Mouse (Mus musculus) left cerebral cortex, adult 2 months (tissue): ENCODE measurements around the gene Mpo. TPM values are rescaled to one million over a fixed set of nuclear protein-coding genes. Genes with fewer than 3 reads are reported as not detected.

Experiments used
- DNase-seq, 2 experiments: peaks; one replicate each; pipeline ENCODE4 v3.0.0; 2021 to 2022; ENCODE audit warnings: low spot score in 2 of 2, mixed read lengths in 1 of 2; ENCODE audit errors: extremely low spot score in 1 of 2
- H3K27ac ChIP-seq: fragments of 200-600 bp; 2 replicates; pipeline ENCODE4 v1.8.1; 2022
- H3K4me3 ChIP-seq: fragments of 200-600 bp; 2 replicates; pipeline ENCODE4 v1.8.1; 2022
- CTCF ChIP-seq: fragments of 200-600 bp; IDR thresholded peaks from 2 replicates; pipeline ENCODE4 v1.8.1; 2022; ENCODE audit warnings: antibody characterized with exemption, mild to moderate bottlenecking, moderate library complexity
- intact Hi-C: fragments of 180-260 bp; cut with DNase I; formaldehyde crosslinking; loops from one replicate; pipeline ENCODE4 v1.15.1; 2025
- total RNA-seq, 2 experiments: library from RNA; stranded (reverse); gene quantifications; 2 replicates each; pipeline ENCODE4 v1.2.3; 2021

The Mpo gene
- total RNA-seq, 2 experiments from 2014 or later = not detected

DNA sequence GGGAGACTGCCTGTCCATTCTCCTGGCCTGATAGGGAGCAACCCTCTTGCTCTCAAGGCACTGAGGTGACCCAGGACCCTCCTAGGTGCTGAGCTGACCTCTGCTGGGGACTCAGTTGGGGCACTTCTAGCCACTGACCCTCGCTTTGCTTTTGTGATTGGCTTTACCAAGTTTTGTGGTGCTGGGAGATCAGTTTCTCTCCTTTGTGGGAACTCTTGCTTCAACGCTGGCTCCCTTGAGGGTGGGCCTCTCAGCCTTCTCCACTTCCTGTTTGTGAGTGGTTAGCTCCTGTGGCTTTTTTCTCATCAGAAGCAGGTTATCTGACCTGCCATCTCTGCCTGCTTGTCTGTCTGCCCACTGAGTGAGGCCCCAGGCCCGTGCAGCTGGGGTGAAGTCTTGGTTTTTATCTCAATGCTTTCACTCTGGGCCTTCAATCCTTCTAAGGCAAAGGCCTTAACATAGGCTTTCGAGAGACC is 41.9 kb upstream of the Mpo start:
- no peak for DNase-seq
- intact Hi-C loops = no loop called here
- Histone ChIP-seq H3K4me3 (no peak overlapping the region), H3K27ac (no peak overlapping the region)
- no peak for TF ChIP-seq CTCF

DNA sequence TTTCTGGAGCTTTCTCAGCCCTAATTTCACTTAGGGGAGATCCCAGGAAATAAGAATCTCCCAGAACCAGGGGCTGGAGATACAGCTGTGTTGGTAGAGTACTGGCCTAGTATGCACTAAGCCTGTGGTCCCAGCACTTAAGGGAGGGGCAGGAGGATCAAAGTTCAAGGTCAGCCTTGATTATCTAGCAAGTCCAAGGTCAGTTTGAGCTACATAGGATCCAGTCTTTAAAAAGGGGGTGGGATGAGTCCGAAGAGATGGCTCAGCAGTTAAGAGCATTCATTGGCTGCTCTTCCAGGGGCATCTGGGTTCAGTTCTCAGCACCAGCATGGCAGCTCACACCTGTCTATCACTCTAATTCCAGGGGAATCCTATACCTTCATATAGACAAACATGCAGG is 41.1 kb upstream of the Mpo start:
- intact Hi-C loops = no loop called here
- DNase-seq = no peak
- TF ChIP-seq CTCF = no peak
- Histone ChIP-seq H3K27ac (no peak overlapping the region), H3K4me3 (no peak overlapping the region)

DNA sequence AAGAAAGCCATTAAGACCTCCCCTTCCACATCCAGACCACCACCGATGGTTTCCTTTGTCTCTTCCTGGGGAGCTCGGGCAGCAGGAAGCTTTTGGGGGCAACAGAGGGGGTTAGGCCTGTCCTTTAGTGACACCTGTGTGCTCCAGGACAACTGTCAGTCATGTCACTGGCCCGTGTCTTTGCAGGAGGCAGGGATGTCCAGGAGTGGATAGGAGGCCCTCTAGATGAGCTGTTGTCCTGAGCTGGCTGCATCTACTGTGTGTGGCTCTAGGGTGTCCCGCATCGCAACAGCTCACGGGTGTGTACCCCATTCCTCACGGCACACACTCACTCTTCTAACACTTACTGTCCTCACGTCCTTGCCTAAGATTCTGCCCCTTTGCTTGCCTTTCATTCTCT is 40.1 kb upstream of the Mpo start:
- Histone ChIP-seq H3K27ac (no peak overlapping the region), H3K4me3 (no peak overlapping the region)
- DNase-seq = no peak
- intact Hi-C loops = no loop called here
- TF ChIP-seq CTCF = no peak

DNA sequence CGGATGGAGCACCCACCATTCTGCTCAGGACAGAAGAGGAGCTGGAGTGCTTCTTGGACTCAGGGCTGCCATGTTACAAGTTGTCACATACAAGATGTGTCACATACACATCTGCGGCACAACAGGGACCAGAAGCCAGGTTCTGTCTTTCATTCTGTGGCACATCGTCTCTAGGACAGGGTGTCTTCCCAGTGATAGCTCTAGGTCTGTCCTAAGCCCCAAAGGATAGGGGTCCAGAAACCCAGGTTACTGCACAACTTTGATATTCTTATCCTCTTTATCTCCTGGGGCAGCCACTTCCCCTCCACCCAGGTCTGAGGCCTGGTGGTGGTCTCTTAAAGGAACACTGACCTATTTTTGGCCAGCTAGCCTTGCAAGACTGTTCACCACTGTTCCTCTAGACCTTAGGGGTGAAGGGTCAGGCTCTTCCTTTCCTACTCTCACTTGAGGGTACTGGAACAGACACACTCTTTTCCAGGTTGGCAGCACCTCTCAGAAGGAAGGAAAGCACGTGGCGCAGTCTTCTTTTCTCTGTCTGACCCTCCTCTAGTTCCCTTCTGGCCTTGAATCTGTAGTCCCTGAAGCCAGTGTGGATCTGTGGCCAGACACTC is 39.4 kb upstream of the Mpo start:
- Histone ChIP-seq H3K4me3 (no peak overlapping the region), H3K27ac (no peak overlapping the region)
- no peak for DNase-seq
- intact Hi-C loops = no loop called here
- no peak for TF ChIP-seq CTCF

DNA sequence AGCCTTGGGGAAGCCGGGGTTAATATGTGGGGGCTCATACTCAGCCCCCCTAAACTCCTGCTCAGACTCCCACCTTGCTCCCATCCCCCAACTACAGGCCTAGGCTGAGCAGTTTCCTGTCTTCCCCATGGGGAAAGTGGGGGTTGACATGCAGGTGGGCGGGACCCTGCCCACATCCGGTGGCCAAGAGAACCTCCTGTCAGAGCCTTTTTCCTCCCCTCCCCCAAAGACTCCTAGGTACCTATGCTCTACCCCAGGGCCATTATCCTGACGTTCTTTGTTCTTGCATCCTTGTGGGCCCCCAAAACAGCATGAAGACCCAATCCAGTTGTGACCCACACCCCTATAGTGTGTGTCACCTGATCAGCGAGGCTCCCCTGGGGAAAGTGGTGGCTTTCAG is 38.8 kb upstream of the Mpo start:
- TF ChIP-seq CTCF = no peak
- intact Hi-C loops = no loop called here
- DNase-seq = no peak
- no peak overlapping the region for H3K4me3 ChIP-seq
- H3K27ac ChIP-seq = no peak overlapping the region

DNA sequence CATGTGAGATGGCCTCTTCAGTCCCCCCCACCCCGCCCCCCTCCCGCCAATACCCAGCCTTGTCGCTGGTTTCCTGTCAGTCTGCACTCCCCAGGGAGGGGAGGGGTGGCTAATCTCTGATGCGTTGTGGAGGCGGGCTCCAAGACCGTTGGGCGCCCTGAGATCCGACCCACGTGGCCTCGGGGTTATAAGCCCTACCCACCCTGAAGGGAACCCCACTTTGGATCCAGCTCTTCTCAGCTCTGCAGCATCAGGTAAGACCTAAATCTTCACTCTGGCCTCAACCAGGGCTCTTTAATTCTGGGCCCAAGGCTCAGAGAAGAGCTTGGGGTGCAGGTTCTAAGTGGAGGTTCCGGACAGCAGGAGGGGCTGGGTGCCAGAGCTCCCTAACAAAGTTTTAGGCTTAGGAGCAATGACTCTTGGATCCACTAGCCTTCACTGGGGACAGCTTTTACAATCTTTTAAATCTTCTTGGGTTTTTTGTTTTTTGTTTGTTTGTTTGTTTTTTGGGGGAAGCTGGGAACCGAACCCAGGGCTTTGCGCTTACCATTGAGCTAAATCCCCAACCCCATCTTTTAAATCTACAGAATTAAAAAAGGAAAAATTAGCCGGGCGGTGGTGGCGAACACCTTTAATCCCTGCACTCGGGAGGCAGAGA is 37.9 kb upstream of the Mpo start:
- no peak for DNase-seq
- Histone ChIP-seq H3K4me3 (no peak overlapping the region), H3K27ac (no peak overlapping the region)
- TF ChIP-seq CTCF = no peak
- intact Hi-C loops = no loop called here

DNA sequence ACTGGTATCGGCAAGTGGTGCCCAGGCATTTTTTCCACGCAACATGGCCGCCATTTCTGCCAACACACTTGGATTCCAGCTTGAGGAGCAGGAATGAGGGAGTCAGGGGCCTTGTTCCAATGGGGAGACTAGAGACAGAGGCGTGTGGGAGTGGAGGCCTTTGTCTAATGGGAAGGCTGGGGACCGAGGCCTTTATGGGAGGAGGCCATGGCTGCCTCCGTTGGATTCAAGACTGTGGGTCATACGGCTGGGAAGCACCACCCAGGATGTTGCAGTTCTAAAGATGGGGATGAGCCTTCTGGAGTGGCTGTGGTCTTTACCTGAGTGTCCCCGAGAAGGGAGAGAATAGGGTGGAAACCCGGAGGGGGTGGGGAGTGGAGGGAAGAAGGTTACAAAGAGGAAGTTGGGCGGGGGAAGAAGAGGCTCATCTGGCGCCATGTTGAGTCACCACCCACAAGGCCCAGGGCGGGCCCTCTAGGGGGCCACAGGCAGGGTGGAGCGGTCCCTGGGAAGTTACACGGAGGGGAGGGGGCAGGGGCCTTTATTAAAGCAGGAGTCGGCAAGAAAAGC is 37.0 kb upstream of the Mpo start:
- no peak overlapping the region for H3K4me3 ChIP-seq
- no peak for DNase-seq
- TF ChIP-seq CTCF = no peak
- intact Hi-C loops = no loop called here
- H3K27ac ChIP-seq = no peak overlapping the region

DNA sequence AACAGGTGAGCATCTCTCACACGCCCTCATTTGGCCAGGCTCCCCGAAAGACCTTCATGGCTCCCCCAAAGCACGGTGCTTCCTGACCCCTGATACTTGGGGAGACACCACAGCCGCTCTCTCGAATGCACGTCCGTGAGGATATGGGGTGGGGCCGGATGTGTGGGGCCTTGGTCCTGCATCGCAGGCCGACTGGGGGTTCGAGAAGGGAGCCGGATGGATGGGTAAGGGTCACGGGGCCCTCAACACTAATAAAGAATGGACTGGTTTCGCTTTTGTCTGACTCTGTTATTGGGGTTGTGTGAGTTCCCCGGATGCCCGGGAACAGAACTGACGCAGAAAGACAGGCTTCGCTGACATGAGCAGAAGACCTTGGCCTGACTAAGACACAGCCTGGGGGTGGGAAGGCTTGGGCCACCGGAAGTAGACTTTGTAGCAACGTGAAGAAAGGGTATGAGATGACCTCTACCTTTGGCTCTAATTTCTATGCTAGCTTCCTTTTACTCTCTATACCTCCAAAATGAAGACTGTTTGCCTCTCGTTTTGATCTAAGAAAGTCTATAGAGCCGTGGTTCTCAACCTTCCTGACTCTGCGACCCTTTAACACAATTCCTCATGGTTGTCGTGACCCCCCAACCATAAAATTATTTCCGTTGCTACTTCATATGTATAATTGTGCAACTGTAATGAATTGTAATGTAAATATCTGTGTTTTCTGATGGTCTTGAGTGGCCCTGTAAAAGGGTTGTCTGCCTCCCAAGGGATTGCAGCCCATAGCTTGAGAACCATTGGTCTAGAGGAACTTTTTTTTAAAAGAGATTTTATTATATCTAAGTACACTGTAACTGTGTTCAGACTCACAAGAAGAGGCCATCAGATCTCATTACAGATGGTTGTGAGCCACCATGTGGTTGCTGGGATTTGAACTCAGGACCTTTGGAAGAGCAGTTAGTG is 36.1 kb upstream of the Mpo start:
- TF ChIP-seq CTCF = no peak
- no peak overlapping the region for H3K4me3 ChIP-seq
- no peak overlapping the region for H3K27ac ChIP-seq
- no peak for DNase-seq
- intact Hi-C loops = no loop called here

DNA sequence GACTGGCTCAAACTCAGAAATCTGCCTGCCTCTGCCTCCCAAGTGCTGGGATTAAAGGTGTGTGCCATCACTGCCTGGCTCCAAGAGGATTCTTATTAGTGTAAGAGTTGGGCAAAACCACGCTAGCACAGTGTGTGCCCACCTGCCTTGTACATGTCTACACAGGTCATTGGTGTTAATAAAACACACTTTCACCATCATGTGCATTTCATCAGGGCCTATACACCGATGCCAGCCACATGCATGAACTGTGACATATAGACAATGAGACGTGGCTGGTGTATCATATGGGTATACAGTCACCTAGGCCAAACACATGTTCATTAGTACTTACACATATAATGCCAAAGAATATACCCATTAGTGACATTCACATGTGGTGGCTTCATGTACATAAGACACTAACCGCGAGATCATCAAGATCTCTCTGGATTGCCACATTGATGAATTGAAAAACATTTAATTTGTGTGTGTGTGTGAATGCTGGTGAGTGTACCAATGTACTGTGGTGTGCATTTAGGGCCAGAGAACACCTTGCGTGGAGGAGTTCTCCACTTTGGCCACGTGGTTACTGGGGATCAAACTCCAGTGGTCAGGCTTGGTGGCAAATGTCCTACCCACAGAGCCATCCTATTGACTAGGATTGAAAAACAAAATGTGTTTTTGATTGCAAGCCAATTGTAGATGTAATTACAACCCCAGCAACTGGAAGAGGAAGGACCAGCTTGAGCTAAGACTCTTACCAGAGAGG is 35.0 kb upstream of the Mpo start:
- TF ChIP-seq CTCF = no peak
- intact Hi-C loops = no loop called here
- Histone ChIP-seq H3K4me3 (no peak overlapping the region), H3K27ac (no peak overlapping the region)
- no peak for DNase-seq

DNA sequence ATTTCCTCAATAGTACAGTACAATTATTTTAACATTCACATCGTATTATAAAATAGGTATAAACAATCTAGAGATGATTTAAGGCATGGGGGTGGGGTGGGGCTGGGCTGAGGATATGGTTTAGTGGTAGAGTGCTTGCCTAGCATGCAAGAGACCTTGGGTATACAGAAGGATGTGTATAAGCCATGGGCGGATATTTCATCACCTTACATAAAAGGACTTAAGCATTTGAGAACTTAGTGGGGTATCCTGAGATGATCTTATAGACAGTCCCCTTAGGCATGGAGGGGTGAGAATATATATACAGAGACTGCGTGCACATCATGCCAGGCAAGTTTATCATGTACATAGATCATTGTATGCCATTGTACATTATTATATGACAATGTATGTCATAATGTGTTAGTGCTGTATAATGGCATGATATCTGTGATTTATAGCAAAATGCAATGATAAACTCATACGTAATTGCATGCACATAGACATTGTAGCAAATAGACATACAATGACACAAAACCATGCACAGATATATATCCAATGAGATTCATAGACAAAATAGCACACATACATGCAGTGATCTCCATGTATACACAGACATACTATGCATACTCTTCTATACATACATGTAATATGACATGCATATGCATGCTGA is 34.3 kb upstream of the Mpo start:
- TF ChIP-seq CTCF = no peak
- Histone ChIP-seq H3K4me3 (no peak overlapping the region), H3K27ac (peak overlapping the region; percentile 16; the same call in 1 of the 2 replicates)
- DNase-seq = no peak
- intact Hi-C loops = no loop called here

DNA sequence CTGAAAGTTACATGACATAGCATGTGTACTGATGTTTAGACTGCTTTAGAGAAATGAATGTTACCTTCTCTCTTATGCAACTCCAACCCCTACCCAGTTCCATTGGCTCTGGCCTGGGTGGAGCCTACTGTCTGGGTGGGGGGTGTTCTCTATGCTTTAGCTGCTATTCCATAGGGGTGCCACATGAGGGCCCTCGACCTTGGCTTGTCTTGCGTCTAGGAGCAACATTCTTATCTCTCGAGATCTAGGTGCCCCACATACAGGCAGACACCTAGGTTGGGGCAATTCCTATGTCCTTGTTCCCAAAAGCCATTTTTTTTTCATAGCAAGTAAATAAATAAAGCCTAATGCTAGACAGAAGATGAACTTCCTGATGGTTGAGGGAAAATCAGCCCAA is 33.8 kb upstream of the Mpo start:
- intact Hi-C loops = loop anchor here (5.0 kb wide), 2 partner anchors 142 to 162 kb away; partner anchors contain the start of gene Hsf5
- peak; percentile 58 for TF ChIP-seq CTCF
- peak; percentile 51 to 57 for DNase-seq
- H3K27ac ChIP-seq = peak overlapping the region; percentile 92
- peak overlapping the region; percentile 75 for H3K4me3 ChIP-seq
